Mouse (Mus musculus) E14TG2a.4 (cell line): ENCODE measurements at regions not wholly inside any gene's neighbourhood (a gene's known extent, or its start where the extent isn't known, plus 50 kb on each side); places are given as distances from the start of the nearest gene placed in this dataset.

ENCODE experiments used
- H3K27me3 ChIP-seq: 2 replicates; pipeline ENCODE4 v1.6.1; 2014; ENCODE audit warnings: low read length, control low read depth; ENCODE audit not compliant: insufficient read depth
- H3K36me3 ChIP-seq: 2 replicates; pipeline ENCODE4 v1.6.1; 2014; ENCODE audit warnings: low read length, control low read depth; ENCODE audit not compliant: insufficient read depth
- H3K4me1 ChIP-seq: replicated peaks from 2 replicates; pipeline ENCODE4 v1.6.1; 2014; ENCODE audit warnings: low read depth, low read length, control low read depth
- H3K4me3 ChIP-seq: replicated peaks from 2 replicates; pipeline ENCODE4 v1.5.1; 2014; ENCODE audit warnings: mild to moderate bottlenecking, low read length
- H3K9me3 ChIP-seq: 2 replicates; pipeline ENCODE4 v1.6.1; 2014; ENCODE audit warnings: low read length, control low read depth
- CTCF ChIP-seq: conservative IDR thresholded peaks from 2 replicates; pipeline ENCODE4 v1.5.1; 2014; ENCODE audit warnings: low read length
- NANOG ChIP-seq: IDR thresholded peaks from 2 replicates; pipeline ENCODE4 v1.6.1; 2014; ENCODE audit warnings: borderline replicate concordance, low read length, mixed read lengths
- POU5F1 ChIP-seq: IDR thresholded peaks from 2 replicates; pipeline ENCODE4 v1.6.1; 2014; ENCODE audit warnings: low read length, borderline replicate concordance

GRCm38 (mm10) chr9:62590407-62591195, 53.8 kb upstream of the Coro2b start:
- no peaks in the 10 kb centered on the region for H3K4me1 ChIP-seq
- no peak overlapping the region for H3K4me3 ChIP-seq
- peaks cover 10% of the 10 kb centered on the region; the same call in 1 of the 2 replicates for H3K9me3 ChIP-seq
- H3K27me3 ChIP-seq, result peaks cover 13% of the 10 kb centered on the region
- no peaks in the 10 kb centered on the region for H3K36me3 ChIP-seq
- TF ChIP-seq NANOG (no peak), CTCF (no peak), POU5F1 (no peak)

- no peaks in the 10 kb centered on the region for H3K36me3 ChIP-seq
- no peak overlapping the region for H3K4me3 ChIP-seq
- no peaks in the 10 kb centered on the region for H3K4me1 ChIP-seq
- H3K9me3 ChIP-seq, result peaks cover 10% of the 10 kb centered on the region; the same call in 1 of the 2 replicates
- TF ChIP-seq NANOG (no peak), POU5F1 (no peak), CTCF (no peak)
- peaks cover 13% of the 10 kb centered on the region for H3K27me3 ChIP-seq
Measured at GRCm38 (mm10) chr9:62591196-62591485, 54.3 kb upstream of the Coro2b start.

GRCm38 (mm10) chr9:62598056-62598455, 61.2 kb upstream of the Coro2b start:
- Histone ChIP-seq H3K4me3 (no peak overlapping the region), H3K9me3 (0 out of 2 replicates have a peak, but pooled peaks cover 5% of the 10 kb centered on the region), H3K36me3 (no peaks in the 10 kb centered on the region), H3K27me3 (peaks cover 4% of the 10 kb centered on the region; the same call in 1 of the 2 replicates), H3K4me1 (no peaks in the 10 kb centered on the region)
- TF ChIP-seq POU5F1 (no peak), NANOG (no peak), CTCF (no peak)

GRCm38 (mm10) chr9:62598956-62599355, 62.1 kb upstream of the Coro2b start:
- H3K36me3 ChIP-seq, result no peaks in the 10 kb centered on the region
- 0 out of 2 replicates have a peak, but pooled peaks cover 5% of the 10 kb centered on the region for H3K9me3 ChIP-seq
- no peak overlapping the region for H3K4me3 ChIP-seq
- H3K27me3 ChIP-seq, result no peaks in the 10 kb centered on the region
- H3K4me1 ChIP-seq, result no peaks in the 10 kb centered on the region
- TF ChIP-seq CTCF, result no peak

GRCm38 (mm10) chr9:62610526-62610925, 67.1 kb upstream of the Itga11 start:
- TF ChIP-seq NANOG, result no peak
- TF ChIP-seq CTCF, result no peak
- no peak for TF ChIP-seq POU5F1
- no peaks in the 10 kb centered on the region for H3K36me3 ChIP-seq
- peaks cover 6% of the 10 kb centered on the region for H3K27me3 ChIP-seq
- no peaks in the 10 kb centered on the region for H3K4me1 ChIP-seq
- H3K4me3 ChIP-seq, result no peak overlapping the region
- peaks cover 13% of the 10 kb centered on the region for H3K9me3 ChIP-seq

- TF ChIP-seq NANOG (no peak), CTCF (no peak), POU5F1 (no peak)
- H3K36me3 ChIP-seq, result no peaks in the 10 kb centered on the region
- no peak overlapping the region for H3K4me3 ChIP-seq
- H3K9me3 ChIP-seq, result peaks cover 13% of the 10 kb centered on the region
- H3K27me3 ChIP-seq, result peaks cover 6% of the 10 kb centered on the region
- no peaks in the 10 kb centered on the region for H3K4me1 ChIP-seq
Measured at GRCm38 (mm10) chr9:62611452-62611851, 66.2 kb upstream of the Itga11 start.

GRCm38 (mm10) chr9:62613053-62613452, 64.6 kb upstream of the Itga11 start:
- Histone ChIP-seq H3K9me3 (peaks cover 13% of the 10 kb centered on the region), H3K27me3 (peaks cover 6% of the 10 kb centered on the region), H3K36me3 (no peaks in the 10 kb centered on the region)

GRCm38 (mm10) chr9:62613806-62614205, 63.8 kb upstream of the Itga11 start:
- Histone ChIP-seq H3K36me3 (no peaks in the 10 kb centered on the region), H3K4me1 (no peaks in the 10 kb centered on the region), H3K27me3 (peaks cover 6% of the 10 kb centered on the region), H3K4me3 (no peak overlapping the region), H3K9me3 (peaks cover 13% of the 10 kb centered on the region)
- TF ChIP-seq NANOG, result no peak
- TF ChIP-seq CTCF, result no peak
- TF ChIP-seq POU5F1, result no peak

More at GRCm38 (mm10) chr9:62613053-62613452, 64.6 kb upstream of the Itga11 start:
- Histone ChIP-seq H3K4me3 (no peak overlapping the region), H3K4me1 (no peaks in the 10 kb centered on the region)
- no peak for TF ChIP-seq NANOG
- no peak for TF ChIP-seq CTCF
- no peak for TF ChIP-seq POU5F1

- H3K36me3 ChIP-seq, result no peaks in the 10 kb centered on the region
- TF ChIP-seq CTCF (no peak), NANOG (no peak), POU5F1 (no peak)
- H3K27me3 ChIP-seq, result peaks cover 6% of the 10 kb centered on the region
- H3K4me3 ChIP-seq, result no peak overlapping the region
- peaks cover 13% of the 10 kb centered on the region for H3K9me3 ChIP-seq
- no peaks in the 10 kb centered on the region for H3K4me1 ChIP-seq
Measured at GRCm38 (mm10) chr9:62614950-62615349, 62.7 kb upstream of the Itga11 start.
